In genomic region chr1:172412204-172412603, GRCm38 (mm10) we compare ENCODE assay signal across 8 mouse cellular contexts. TPM values are rescaled to one million over a fixed set of nuclear protein-coding genes. Genes with fewer than 3 reads are reported as not detected.
DNase-seq lines count a peak whose midpoint lies in the region; ATAC-seq and TF ChIP-seq lines count a peak whose summit lies in the region.

No protein-coding gene starts in this region.

- peaks cover 9% of the 10 kb centered on the region for H3K4me1 ChIP-seq in forebrain, embryonic 10.5 days
- no peaks in the 10 kb centered on the region for H3K4me1 ChIP-seq in heart, embryonic 15.5 days (replicated peaks)
- H3K4me1 ChIP-seq in liver, postnatal 0 days (ENCODE audit: insufficient read depth) = no peaks in the 10 kb centered on the region

- peak; percentile 73 for ATAC-seq in heart, embryonic 15.5 days (replicated peaks; ENCODE audit: insufficient number of reproducible peaks, insufficient read depth, low FRiP score, low read depth)
- peak; percentile 51 for ATAC-seq in liver, postnatal 0 days
- peak; percentile 59 for ATAC-seq in neutrophil, adult 5-6 weeks (ENCODE audit: extremely low read depth, insufficient number of reproducible peaks, low FRiP score, poor library complexity, severe bottlenecking)

- TF ChIP-seq EP300 in liver, postnatal 0 days (IDR thresholded peaks at IDR 0.05; ENCODE audit: low read depth) = no peak

- no peak for TF ChIP-seq POLR2A in brain, embryonic 14.5 days (IDR thresholded peaks at IDR 0.05; ENCODE audit: borderline replicate concordance, extremely low read depth, insufficient read depth, insufficient read length, poor library complexity, severe bottlenecking)

- H3K27me3 ChIP-seq in forebrain, embryonic 10.5 days (ENCODE audit: poor library complexity, severe bottlenecking) = 0 out of 2 replicates have a peak, but pooled peaks cover 8% of the 10 kb centered on the region
- H3K27me3 ChIP-seq in heart, embryonic 15.5 days = peaks cover 6% of the 10 kb centered on the region; the same call in 1 of the 2 replicates
- no peaks in the 10 kb centered on the region for H3K27me3 ChIP-seq in liver, postnatal 0 days (ENCODE audit: insufficient read depth, low read length)

- no peaks in the 10 kb centered on the region for H3K36me3 ChIP-seq in forebrain, embryonic 10.5 days (replicated peaks)
- no peaks in the 10 kb centered on the region for H3K36me3 ChIP-seq in heart, embryonic 15.5 days
- H3K36me3 ChIP-seq in liver, postnatal 0 days (replicated peaks; ENCODE audit: insufficient read depth, low read length) = no peaks in the 10 kb centered on the region

- no peak overlapping the region for H3K4me2 ChIP-seq in heart, embryonic 15.5 days
- no peak overlapping the region for H3K4me2 ChIP-seq in liver, postnatal 0 days (ENCODE audit: low read depth, low read length)

- H3K9ac ChIP-seq in heart, embryonic 15.5 days = no peak overlapping the region
- no peak overlapping the region for H3K9ac ChIP-seq in liver, postnatal 0 days (replicated peaks)

- no peak overlapping the region for H3K4me3 ChIP-seq in forebrain, embryonic 10.5 days
- no peak overlapping the region for H3K4me3 ChIP-seq in heart, embryonic 15.5 days
- H3K4me3 ChIP-seq in liver, postnatal 0 days (ENCODE audit: low read depth, low read length) = no peak overlapping the region

- WGBS in forebrain, embryonic 10.5 days = 2% methylated on average over 5 of the region's 5 CpGs
- 1% methylated on average over 5 of the region's 5 CpGs for WGBS in heart, embryonic 15.5 days
- 0% methylated on average over 5 of the region's 5 CpGs for WGBS in liver, postnatal 0 days (ENCODE audit: insufficient replicate concordance)

- peak; percentile 53 for DNase-seq in CD4-positive helper T cell, adult 2 months (ENCODE audit: low read depth, low spot score)
- DNase-seq in brain, embryonic 14.5 days (ENCODE audit: low read depth) = peak; percentile 87
- peak; percentile 82 for DNase-seq in forebrain, embryonic 10.5 days (ENCODE audit: extremely low spot score, low spot score)
- DNase-seq in kidney, postnatal 36 days = peak; percentile 71 to 91
- DNase-seq in liver, postnatal 0 days = peak; percentile 79
- DNase-seq in testis, postnatal 10 days (ENCODE audit: low spot score) = peak; percentile 92

- H3K27ac ChIP-seq in forebrain, embryonic 10.5 days = no peak overlapping the region
- H3K27ac ChIP-seq in heart, embryonic 15.5 days = no peak overlapping the region
- H3K27ac ChIP-seq in liver, postnatal 0 days (ENCODE audit: low read depth) = no peak overlapping the region

- TF ChIP-seq CTCF in brain, embryonic 14.5 days (IDR thresholded peaks at IDR 0.05; ENCODE audit: borderline replicate concordance, extremely low read depth, insufficient read depth, insufficient read length) = peak; percentile 98
- TF ChIP-seq CTCF in liver, postnatal 0 days (IDR thresholded peaks at IDR 0.05; ENCODE audit: low read depth) = peak; percentile 94

- H3K9me3 ChIP-seq in forebrain, embryonic 10.5 days = no peaks in the 10 kb centered on the region
- H3K9me3 ChIP-seq in heart, embryonic 15.5 days (replicated peaks) = no peaks in the 10 kb centered on the region
- H3K9me3 ChIP-seq in liver, postnatal 0 days (ENCODE audit: low read length) = no peaks in the 10 kb centered on the region

RNA-seq across cellular contexts. Expression of gene Pigm, which starts 35.9 kb away (rescaled TPM):
- 9.4 and 9.8 TPM in 2 replicates for polyA plus RNA-seq in brain, embryonic 14.5 days (2012; rRNA removed)
- 10.6 and 10.8 TPM in 2 replicates for polyA plus RNA-seq in forebrain, embryonic 10.5 days (2016; fragmentation: Nextera tagmentation; extraction: Ambion mirVana)
- polyA plus RNA-seq in heart, embryonic 15.5 days (2015; fragmentation: Nextera tagmentation; extraction: Ambion mirVana) = 3.2 and 3.6 TPM in 2 replicates
- polyA plus RNA-seq in liver, postnatal 0 days (2015; fragmentation: Nextera tagmentation; extraction: Ambion mirVana) = 1.8 TPM in 2 replicates
- 25.0 and 27.8 TPM in 2 replicates for total RNA-seq in neutrophil, adult 5-6 weeks (2017)
